Mouse (Mus musculus) limb, embryonic 10.5 days (tissue): ENCODE results near the gene Rac2. TPM values are rescaled to one million over a fixed set of nuclear protein-coding genes. Genes with fewer than 3 reads are reported as not detected.

Experiments
- DNase-seq: peaks from one replicate; pipeline ENCODE4 v3.0.0-alpha.2; 2017; ENCODE audit warnings: low spot score
- H3K27ac ChIP-seq: fragments of 300-500 bp; sonication (generic); 2 replicates; pipeline ENCODE4 v1.5.1; 2016; ENCODE audit warnings: mild to moderate bottlenecking
- H3K27me3 ChIP-seq: fragments of 300-500 bp; sonication (generic); 2 replicates; pipeline ENCODE4 v1.6.1; 2016; ENCODE audit warnings: low read depth, mild to moderate bottlenecking; ENCODE audit not compliant: poor library complexity, severe bottlenecking
- H3K36me3 ChIP-seq: fragments of 300-500 bp; sonication (generic); 2 replicates; pipeline ENCODE4 v1.6.1; 2016; ENCODE audit warnings: mild to moderate bottlenecking, moderate library complexity
- H3K4me1 ChIP-seq: fragments of 300-500 bp; sonication (generic); 2 replicates; pipeline ENCODE4 v1.6.1; 2016
- H3K4me3 ChIP-seq: fragments of 300-500 bp; sonication (generic); 2 replicates; pipeline ENCODE4 v1.5.1; 2016; ENCODE audit warnings: mild to moderate bottlenecking, moderate library complexity
- H3K9me3 ChIP-seq: fragments of 300-500 bp; sonication (generic); replicated peaks from 2 replicates; pipeline ENCODE4 v1.6.1; 2016; ENCODE audit warnings: mild to moderate bottlenecking
- WGBS: fragments of 180-500 bp; shearing (Covaris S2); methylation state at CpG from one replicate; pipeline ENCODE4 v1.1.7; 2016; 5-methylcytosine and 5-hydroxymethylcytosine counted together
- polyA plus RNA-seq: library from polyadenylated mRNA; unstranded; fragments of >200 nt; fragmentation: Nextera tagmentation; extraction: Ambion mirVana; gene quantifications from 2 replicates; pipeline ENCODE4 v1.2.1, GENCODE M21; 2016

Gene Rac2
- polyA plus RNA-seq, 1 experiment from 2014 or later: 4.4 TPM

DNA sequence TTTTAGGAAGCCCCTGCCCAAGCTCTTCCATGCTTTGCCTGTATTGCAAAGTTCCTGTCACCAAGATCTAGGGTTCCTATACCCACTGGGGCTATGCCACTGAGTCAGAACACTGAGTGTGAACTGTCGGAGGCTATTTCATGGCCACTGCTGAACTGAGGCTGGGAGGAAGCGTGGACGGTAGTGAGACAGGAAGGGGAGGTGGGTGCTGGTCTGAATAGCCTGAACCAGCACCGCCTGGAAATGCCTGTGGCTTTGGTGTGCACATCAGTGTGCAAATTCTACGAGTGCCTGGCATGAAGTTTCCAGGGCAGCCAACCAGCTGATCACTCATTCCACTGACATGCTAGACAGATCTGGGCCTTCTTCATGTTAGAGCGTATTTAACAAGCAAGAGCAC, 50.7 kb downstream of the Rac2 start:
- Histone ChIP-seq H3K27me3 (no peaks in the 10 kb centered on the region), H3K36me3 (no peaks in the 10 kb centered on the region)
- WGBS: 88% methylated on average over 6 of the region's 6 CpGs

GRCm38 (mm10) chr15:78521331-78521730, 51.3 kb downstream of the Rac2 start:
- DNase-seq: no peak
- H3K27me3 ChIP-seq: no peaks in the 10 kb centered on the region
- H3K4me3 ChIP-seq: no peak overlapping the region
- no peak overlapping the region for H3K27ac ChIP-seq
- no peaks in the 10 kb centered on the region for H3K36me3 ChIP-seq
- no peaks in the 10 kb centered on the region for H3K9me3 ChIP-seq
- 65% methylated on average over 8 of the region's 8 CpGs for WGBS
- peaks cover 50% of the 10 kb centered on the region for H3K4me1 ChIP-seq

More for the DNA sequence above, 50.7 kb downstream of the Rac2 start:
- Histone ChIP-seq H3K4me1 (peaks cover 45% of the 10 kb centered on the region), H3K9me3 (no peaks in the 10 kb centered on the region), H3K4me3 (no peak overlapping the region), H3K27ac (no peak overlapping the region)
- no peak for DNase-seq

DNA sequence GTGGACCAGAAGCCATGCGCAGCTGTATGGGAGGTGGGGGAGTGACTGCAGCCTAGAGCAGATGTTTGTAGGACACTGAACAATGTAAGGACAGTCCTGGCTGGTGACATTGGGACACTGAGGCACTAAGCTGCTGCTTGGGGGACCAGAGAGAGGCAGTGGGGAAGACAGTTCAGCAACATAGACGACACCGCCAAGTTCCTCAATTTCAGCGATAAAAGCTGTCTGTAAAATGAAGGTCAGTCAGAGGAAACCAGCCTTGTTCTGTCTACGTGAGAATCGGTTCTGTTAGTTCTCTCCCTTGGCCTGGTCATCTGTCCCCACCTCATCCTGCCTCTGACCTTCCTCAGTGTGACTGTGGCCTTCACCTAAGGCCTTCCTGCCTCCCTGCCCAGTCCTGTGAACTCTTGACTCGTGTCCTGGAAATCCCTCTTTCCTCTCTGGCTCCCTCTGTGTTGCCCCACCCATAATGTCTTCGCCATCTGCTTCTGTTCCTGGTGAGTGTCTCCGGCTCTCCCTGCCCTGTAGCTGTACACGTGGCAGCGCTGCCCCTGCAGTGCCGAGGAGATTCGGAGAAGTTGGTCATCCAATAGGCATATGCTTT, 52.4 kb downstream of the Rac2 start:
- no peak overlapping the region for H3K27ac ChIP-seq
- no peaks in the 10 kb centered on the region for H3K9me3 ChIP-seq
- H3K27me3 ChIP-seq: no peaks in the 10 kb centered on the region
- DNase-seq: no peak
- 78% methylated on average over 13 of the region's 13 CpGs for WGBS
- peaks cover 62% of the 10 kb centered on the region for H3K4me1 ChIP-seq
- no peak overlapping the region for H3K4me3 ChIP-seq
- no peaks in the 10 kb centered on the region for H3K36me3 ChIP-seq

DNA sequence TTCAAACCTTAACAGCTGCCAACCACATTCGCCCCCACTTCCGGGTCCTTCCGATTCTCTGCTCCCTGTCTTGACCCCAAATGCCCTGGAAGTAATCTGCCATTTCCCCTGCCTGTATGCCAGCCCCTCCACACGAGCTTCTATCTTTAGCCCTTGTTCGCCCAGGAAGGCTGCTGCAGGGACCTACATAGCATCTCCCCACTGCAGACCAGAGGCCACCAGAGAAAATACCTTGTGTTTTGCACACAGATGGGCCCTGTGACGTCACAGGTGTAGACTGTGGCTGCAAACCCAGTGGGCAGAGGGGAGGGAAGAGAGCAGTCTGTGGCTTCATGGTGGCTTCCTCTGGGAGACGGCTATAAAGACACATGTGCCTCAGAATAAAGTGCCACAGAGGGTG, 54.4 kb downstream of the Rac2 start:
- Histone ChIP-seq H3K9me3 (no peaks in the 10 kb centered on the region), H3K36me3 (no peaks in the 10 kb centered on the region), H3K4me1 (peaks cover 65% of the 10 kb centered on the region), H3K27me3 (no peaks in the 10 kb centered on the region), H3K4me3 (no peak overlapping the region), H3K27ac (no peak overlapping the region)
- no peak for DNase-seq
- WGBS: 68% methylated on average over 7 of the region's 7 CpGs

- peak overlapping the region; percentile 38 for H3K27ac ChIP-seq
- H3K27me3 ChIP-seq: no peaks in the 10 kb centered on the region
- DNase-seq: no peak
- H3K9me3 ChIP-seq: no peaks in the 10 kb centered on the region
- WGBS: 79% methylated on average over 6 of the region's 6 CpGs
- peaks cover 53% of the 10 kb centered on the region for H3K4me1 ChIP-seq
- H3K36me3 ChIP-seq: no peaks in the 10 kb centered on the region
- no peak overlapping the region for H3K4me3 ChIP-seq
Observed at GRCm38 (mm10) chr15:78515759-78516158, 56.8 kb downstream of the Rac2 start.

DNA sequence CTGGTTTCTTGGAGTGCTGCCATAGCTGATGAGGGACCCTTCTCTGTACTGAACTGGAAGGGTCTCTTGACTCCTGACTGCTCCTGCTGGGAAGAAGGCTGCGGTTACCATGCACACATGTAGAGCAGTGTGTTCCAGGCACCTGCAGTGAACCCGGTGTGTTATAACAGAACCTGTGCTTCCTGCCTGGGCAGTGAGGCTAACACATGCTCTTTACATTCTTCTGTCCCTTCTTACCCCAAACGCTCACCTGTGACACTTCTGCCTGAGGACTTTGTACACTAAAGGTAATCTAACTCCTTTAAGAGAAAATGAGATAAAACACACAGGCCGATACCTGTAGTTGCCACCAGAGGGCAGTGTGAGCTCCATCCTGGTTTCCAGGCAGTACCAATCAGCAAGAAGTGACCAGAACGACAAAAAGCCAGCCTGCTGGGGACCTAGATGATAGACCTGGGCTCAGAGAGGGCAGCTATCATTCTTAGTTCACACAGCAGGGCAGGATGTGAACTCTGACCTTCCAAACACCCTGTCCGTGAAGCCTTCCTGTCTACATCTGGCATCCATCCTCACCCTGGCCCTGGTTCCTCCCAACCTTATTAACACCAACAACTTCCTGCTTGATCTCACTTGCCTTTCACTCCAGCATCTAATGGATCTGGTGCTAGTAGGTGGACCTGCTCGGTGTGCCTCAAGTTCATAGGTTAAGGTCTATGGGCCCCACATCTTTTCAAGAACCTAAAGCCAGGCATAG, 58.0 kb downstream of the Rac2 start:
- Histone ChIP-seq H3K27ac (peak overlapping the region; percentile 74), H3K27me3 (no peaks in the 10 kb centered on the region), H3K36me3 (no peaks in the 10 kb centered on the region), H3K4me1 (peaks cover 53% of the 10 kb centered on the region), H3K4me3 (no peak overlapping the region), H3K9me3 (no peaks in the 10 kb centered on the region)
- 24% methylated on average over 7 of the region's 7 CpGs for WGBS
- peak; percentile 85 for DNase-seq

DNA sequence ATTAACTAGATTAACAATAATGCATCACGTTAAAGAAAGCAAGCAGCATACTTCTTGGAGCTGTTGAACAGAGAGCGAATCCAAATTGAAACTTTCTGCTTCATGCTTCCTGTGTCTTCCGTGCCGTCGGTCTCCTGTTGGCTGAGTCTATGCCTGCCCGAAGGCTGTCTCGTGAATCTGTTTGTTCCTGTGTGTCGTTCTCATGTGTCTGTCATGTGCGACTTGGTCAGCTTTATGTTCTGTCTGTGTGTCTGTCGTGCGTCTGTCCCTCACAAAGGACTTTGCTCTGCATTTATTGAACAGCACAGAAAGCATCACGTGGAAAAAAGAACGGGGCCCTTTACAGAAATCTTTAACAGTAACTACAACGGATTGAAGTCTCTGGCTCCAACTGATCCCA, 59.6 kb downstream of the Rac2 start:
- H3K9me3 ChIP-seq: no peaks in the 10 kb centered on the region
- peaks cover 50% of the 10 kb centered on the region for H3K4me1 ChIP-seq
- WGBS: 92% methylated on average over 14 of the region's 14 CpGs

GRCm38 (mm10) chr15:78511951-78512350, 60.6 kb downstream of the Rac2 start:
- no peaks in the 10 kb centered on the region for H3K9me3 ChIP-seq
- no peaks in the 10 kb centered on the region for H3K36me3 ChIP-seq
- peaks cover 39% of the 10 kb centered on the region for H3K4me1 ChIP-seq
- 79% methylated on average over 7 of the region's 7 CpGs for WGBS
- no peak overlapping the region for H3K27ac ChIP-seq
- H3K27me3 ChIP-seq: no peaks in the 10 kb centered on the region
- H3K4me3 ChIP-seq: no peak overlapping the region
- no peak for DNase-seq

More for the DNA sequence above, 59.6 kb downstream of the Rac2 start:
- no peak for DNase-seq
- no peaks in the 10 kb centered on the region for H3K36me3 ChIP-seq
- H3K27ac ChIP-seq: no peak overlapping the region
- no peaks in the 10 kb centered on the region for H3K27me3 ChIP-seq
- no peak overlapping the region for H3K4me3 ChIP-seq

DNA sequence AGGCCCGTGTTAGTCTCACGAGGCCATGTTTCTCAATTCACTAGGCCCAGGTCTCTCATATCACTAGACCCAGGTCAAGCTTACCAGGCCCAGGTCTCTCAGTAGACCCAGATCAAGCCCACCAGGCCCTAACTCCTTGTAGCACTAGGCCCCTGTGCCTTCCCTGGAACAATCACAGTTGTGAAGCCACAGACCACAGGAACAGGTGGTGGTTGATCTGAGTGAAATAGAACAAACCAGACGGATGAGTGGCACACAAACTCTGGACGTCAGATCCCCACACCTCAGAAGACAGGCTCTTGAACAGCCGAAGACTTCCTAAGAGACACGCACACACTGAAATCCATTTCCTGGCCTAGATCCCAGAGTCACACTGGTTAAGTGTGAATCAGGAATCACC, 61.8 kb downstream of the Rac2 start:
- 96% methylated on average over 6 of the region's 6 CpGs for WGBS
- Histone ChIP-seq H3K27me3 (no peaks in the 10 kb centered on the region), H3K4me1 (peaks cover 27% of the 10 kb centered on the region), H3K27ac (no peak overlapping the region), H3K4me3 (no peak overlapping the region), H3K36me3 (no peaks in the 10 kb centered on the region), H3K9me3 (no peaks in the 10 kb centered on the region)
- DNase-seq: no peak

DNA sequence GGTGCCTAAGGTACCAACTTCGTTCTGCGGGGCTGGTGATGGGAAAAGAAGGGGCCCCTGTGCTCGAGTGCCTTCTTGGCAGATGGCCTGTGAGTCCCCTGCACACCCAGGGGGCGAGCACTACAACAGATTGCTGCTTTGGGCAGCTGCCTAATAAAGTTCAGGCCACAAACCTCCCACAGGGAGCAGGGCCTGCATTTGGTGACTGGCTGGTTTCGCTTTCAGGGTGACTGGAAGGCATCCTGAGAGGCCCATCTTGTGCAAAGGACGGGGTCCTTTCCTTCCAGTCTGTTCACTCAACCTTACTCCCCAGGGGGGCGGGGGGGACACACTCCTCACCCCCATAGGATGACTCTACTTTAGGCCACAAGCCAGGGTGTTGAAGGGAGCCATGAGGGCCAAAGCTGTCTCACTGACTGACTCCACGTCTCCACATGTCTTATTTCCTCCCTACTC, 62.4 kb downstream of the Rac2 start:
- Histone ChIP-seq H3K27me3 (no peaks in the 10 kb centered on the region), H3K9me3 (no peaks in the 10 kb centered on the region), H3K4me1 (peaks cover 21% of the 10 kb centered on the region), H3K4me3 (peak overlapping the region; percentile 24), H3K27ac (peak overlapping the region; percentile 82), H3K36me3 (no peaks in the 10 kb centered on the region)
- no peak for DNase-seq
- 66% methylated on average over 8 of the region's 8 CpGs for whole genome bisulfite sequencing

DNA sequence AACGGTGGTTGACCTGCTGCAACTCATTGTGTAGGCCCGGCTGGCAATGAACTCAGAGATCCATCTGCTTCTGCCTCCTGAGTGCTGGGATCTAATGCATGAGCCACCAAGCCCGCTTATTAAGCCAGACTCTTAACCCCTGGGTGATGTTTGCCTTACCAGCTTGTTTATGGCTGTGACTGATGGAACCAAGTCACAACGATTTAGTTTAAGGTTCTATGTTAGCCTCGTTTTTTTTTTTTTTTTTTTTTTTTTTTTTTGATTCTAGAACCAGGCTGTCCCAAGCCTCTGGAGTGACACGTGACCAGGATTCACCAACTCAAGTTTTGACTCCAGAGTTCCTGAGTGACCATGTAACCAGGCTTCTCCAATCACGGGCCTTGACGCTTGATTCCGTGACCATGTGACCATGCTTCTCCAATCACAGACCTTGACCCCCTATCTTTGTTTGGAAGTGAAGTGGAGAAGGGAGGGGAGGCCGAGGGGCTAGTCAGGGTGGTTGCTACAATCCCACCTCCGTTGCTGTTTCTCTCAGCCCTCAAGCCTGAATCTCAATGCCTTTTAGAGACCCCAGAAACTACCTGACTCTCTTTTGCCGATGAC, 63.2 kb downstream of the Rac2 start:
- 49% methylated on average over 12 of the region's 12 CpGs for WGBS
- Histone ChIP-seq H3K36me3 (no peaks in the 10 kb centered on the region), H3K9me3 (no peaks in the 10 kb centered on the region), H3K4me3 (peak overlapping the region; percentile 24), H3K4me1 (peaks cover 14% of the 10 kb centered on the region), H3K27me3 (no peaks in the 10 kb centered on the region), H3K27ac (peak overlapping the region; percentile 82)
- peak; percentile 42 for DNase-seq
